Mouse (Mus musculus): ENCODE results near the gene Dnajc11. TPM values are rescaled to one million over a fixed set of nuclear protein-coding genes. Genes with fewer than 3 reads are reported as not detected.

Gene Dnajc11
- total RNA-seq, 2 experiments from 2014 or later, result 54.6 to 58.8 TPM

- DNase-seq, result no peak
- intact Hi-C loops (cut with DNase I), result no loop called here
Measured at GRCm38 (mm10) chr4:152006137-152006536, 72.6 kb downstream of the Dnajc11 start.

- DNase-seq, result no peak
- intact Hi-C loops (cut with DNase I), result no loop called here
Measured at GRCm38 (mm10) chr4:152006812-152007211, 73.3 kb downstream of the Dnajc11 start.

GRCm38 (mm10) chr4:152007481-152008147 is 74.1 kb downstream of the Dnajc11 start:
- intact Hi-C loops (cut with DNase I), result loop anchor here (2.0 kb wide), 1 partner anchor 25 kb away; no protein-coding TSS in a partner anchor
- DNase-seq, result no peak

- peak in 1 of 2 experiments; percentile 43 for DNase-seq
- intact Hi-C loops (cut with DNase I), result loop anchor here (2.0 kb wide), 1 partner anchor 25 kb away; no protein-coding TSS in a partner anchor
Measured at GRCm38 (mm10) chr4:152008148-152008500, 74.6 kb downstream of the Dnajc11 start.

- DNase-seq, result peak; percentile 94 to 95
- intact Hi-C loops (cut with DNase I), result loop anchor here (2.0 kb wide), 1 partner anchor 26 kb away; no protein-coding TSS in a partner anchor
Measured at GRCm38 (mm10) chr4:152008622-152009075, 75.2 kb downstream of the Dnajc11 start, which contains the start of gene Klhl21. Gene Klhl21 (plus strand): TSS chr4:152008803.

- DNase-seq, result peak; percentile 66 to 71
- intact Hi-C loops (cut with DNase I), result loop anchor here (2.0 kb wide), 1 partner anchor 27 kb away; no protein-coding TSS in a partner anchor
Measured at GRCm38 (mm10) chr4:152009076-152010051, 75.9 kb downstream of the Dnajc11 start.

- DNase-seq, result peak; percentile 40 to 44
- intact Hi-C loops (cut with DNase I), result no loop called here
Measured at GRCm38 (mm10) chr4:152010091-152010706, 76.7 kb downstream of the Dnajc11 start.

- no peak for DNase-seq
- intact Hi-C loops (cut with DNase I), result no loop called here
Measured at GRCm38 (mm10) chr4:152010707-152011134, 77.2 kb downstream of the Dnajc11 start.

- intact Hi-C loops (cut with DNase I), result no loop called here
- no peak for DNase-seq
Measured at GRCm38 (mm10) chr4:152011171-152011760, 77.8 kb downstream of the Dnajc11 start.

- intact Hi-C loops (cut with DNase I), result no loop called here
- no peak for DNase-seq
Measured at GRCm38 (mm10) chr4:152012109-152012508, 78.6 kb downstream of the Dnajc11 start.

GRCm38 (mm10) chr4:152013036-152013813 is 79.7 kb downstream of the Dnajc11 start:
- intact Hi-C loops (cut with DNase I), result no loop called here
- DNase-seq, result peak in 1 of 2 experiments; percentile 32

GRCm38 (mm10) chr4:152019073-152019472 is 85.6 kb downstream of the Dnajc11 start:
- intact Hi-C loops (cut with DNase I), result no loop called here
- DNase-seq, result no peak

GRCm38 (mm10) chr4:152020024-152020423 is 86.5 kb downstream of the Dnajc11 start:
- DNase-seq, result no peak
- intact Hi-C loops (cut with DNase I), result no loop called here

- intact Hi-C loops (cut with DNase I), result no loop called here
- no peak for DNase-seq
Measured at GRCm38 (mm10) chr4:152021568-152022097, 88.1 kb downstream of the Dnajc11 start.

- DNase-seq, result no peak
- intact Hi-C loops (cut with DNase I), result no loop called here
Measured at GRCm38 (mm10) chr4:152022506-152022905, 89.0 kb downstream of the Dnajc11 start.

- DNase-seq, result no peak
- intact Hi-C loops (cut with DNase I), result no loop called here
Measured at GRCm38 (mm10) chr4:152024525-152024924, 91.0 kb downstream of the Dnajc11 start.

GRCm38 (mm10) chr4:152026751-152027508 is 93.4 kb downstream of the Dnajc11 start:
- DNase-seq, result no peak
- intact Hi-C loops (cut with DNase I), result no loop called here

GRCm38 (mm10) chr4:152027524-152027923 is 94.0 kb downstream of the Dnajc11 start, which contains the start of gene Zbtb48:
Gene Zbtb48 (minus strand): TSS chr4:152027671.
- DNase-seq, result peak; percentile 94 to 95
- intact Hi-C loops (cut with DNase I), result no loop called here
